13 mouse cellular contexts compared by ENCODE assay signal in genomic region chr3:106483796-106484405, GRCm38 (mm10). TPM values are rescaled to one million over a fixed set of nuclear protein-coding genes. Genes with fewer than 3 reads are reported as not detected.
A peak's percentile ranks its signal among the peaks of the same experiment; 100 is the strongest.
DNase-seq lines count a peak whose midpoint lies in the region; ATAC-seq lines count a peak whose summit lies in the region.
"Had no signal": no experiment of that assay in that cellular context is flagged by ENCODE, and none has a peak within 500 bp of the region (broad histone marks: within the 10 kb centered on the region; RNA-seq: fewer than 3 reads in every experiment).

No protein-coding gene starts in this region.

- H3K27ac ChIP-seq in liver, embryonic 12.5 days: peak overlapping the region; percentile 61
- H3K27ac ChIP-seq in stomach, embryonic 15.5 days: peak overlapping the region; percentile 62; the same call in 1 of the 2 replicates
- H3K27ac ChIP-seq: hindbrain, embryonic 15.5 days; layer of hippocampus, adult 2 months had no signal

- no peaks in the 10 kb centered on the region for H3K36me3 ChIP-seq in liver, embryonic 12.5 days
- H3K36me3 ChIP-seq in stomach, embryonic 15.5 days: no peaks in the 10 kb centered on the region
- H3K36me3 ChIP-seq: hindbrain, embryonic 15.5 days had no signal

- H3K4me3 ChIP-seq in liver, embryonic 12.5 days: no peak overlapping the region
- no peak overlapping the region for H3K4me3 ChIP-seq in stomach, embryonic 15.5 days (replicated peaks)
- H3K4me3 ChIP-seq: erythroblast, embryonic 14.5 days; hindbrain, embryonic 15.5 days; layer of hippocampus, adult 2 months had no signal

- 56% methylated on average over 4 of the region's 4 CpGs for WGBS in liver, embryonic 12.5 days (ENCODE audit: insufficient replicate concordance)
- WGBS in stomach, embryonic 15.5 days: 45% methylated on average over 4 of the region's 4 CpGs

- peak; percentile 59 for ATAC-seq in activated CD4-positive, CD25-positive, alpha-beta regulatory T cell, adult 4 months
- ATAC-seq in liver, embryonic 12.5 days: no peak
- no peak for ATAC-seq in stomach, embryonic 15.5 days (ENCODE audit: insufficient read depth, low FRiP score, low read depth)

- H3K27me3 ChIP-seq in liver, embryonic 12.5 days (replicated peaks): 0 out of 2 replicates have a peak, but pooled peaks cover 4% of the 10 kb centered on the region
- H3K27me3 ChIP-seq in stomach, embryonic 15.5 days (replicated peaks): no peaks in the 10 kb centered on the region
- H3K27me3 ChIP-seq: hindbrain, embryonic 15.5 days had no signal

- no peak overlapping the region for H3K9ac ChIP-seq in liver, embryonic 12.5 days
- H3K9ac ChIP-seq in stomach, embryonic 15.5 days: no peak overlapping the region
- H3K9ac ChIP-seq: hindbrain, embryonic 15.5 days had no signal

- peak overlapping the region; percentile 96 for H3K4me2 ChIP-seq in liver, embryonic 12.5 days
- peak overlapping the region; percentile 91 for H3K4me2 ChIP-seq in stomach, embryonic 15.5 days

- H3K4me1 ChIP-seq in liver, embryonic 12.5 days: peaks cover 25% of the 10 kb centered on the region
- 0 out of 2 replicates have a peak, but pooled peaks cover 9% of the 10 kb centered on the region for H3K4me1 ChIP-seq in stomach, embryonic 15.5 days

- H3K9me3 ChIP-seq in liver, embryonic 12.5 days (replicated peaks): no peaks in the 10 kb centered on the region
- no peaks in the 10 kb centered on the region for H3K9me3 ChIP-seq in stomach, embryonic 15.5 days
- H3K9me3 ChIP-seq: hindbrain, embryonic 15.5 days had no signal

- peak; percentile 42 for DNase-seq in thymus, postnatal 14 days
- no peak for DNase-seq in thymus, postnatal 0 days (ENCODE audit: low spot score)
- DNase-seq in retina, postnatal 1 day: no peak
- DNase-seq in right cerebral cortex, adult 2 months (ENCODE audit: low spot score in 2 of 2): no peak
- DNase-seq in kidney, adult 9 months: no peak
- DNase-seq: adrenal gland, postnatal 25 days; cerebellum, postnatal 14 days had no signal

RNA-seq across cellular contexts. Expression of gene Dennd2d, which starts 1.7 kb away (rescaled TPM):
- polyA plus RNA-seq in thymus, postnatal 0 days (2015; fragmentation: Nextera tagmentation; extraction: Ambion mirVana): 60.8 and 65.8 TPM in 2 replicates
- polyA plus RNA-seq in activated CD4-positive, CD25-positive, alpha-beta regulatory T cell, adult 4 months (2017; shearing (Covaris generic)): 100 to 1,000 TPM; 153 to 177 TPM
- polyA plus RNA-seq in liver, embryonic 12.5 days (2016; fragmentation: Nextera tagmentation; extraction: Ambion mirVana): 4.6 and 4.9 TPM in 2 replicates
- polyA plus RNA-seq in stomach, embryonic 15.5 days (2015; fragmentation: Nextera tagmentation; extraction: Ambion mirVana): 20.2 and 20.4 TPM in 2 replicates
